Mouse (Mus musculus): ENCODE measurements around the gene Rbp1.

GRCm38 (mm10) chr9:98485020-98485419, 62.3 kb downstream of the Rbp1 start:
- TF ChIP-seq POLR2A (IDR thresholded peaks at IDR 0.05; ENCODE audit: control insufficient read depth, extremely low read depth, insufficient read depth, low read length, poor library complexity) (no peak), CTCF (IDR thresholded peaks at IDR 0.05; ENCODE audit: borderline replicate concordance, control insufficient read depth, extremely low read depth, insufficient read depth, low read length, poor library complexity) (no peak)

Data from thymus, adult 2 months (tissue).